Mouse (Mus musculus): ENCODE data around the gene Trim29. TPM values are rescaled to one million over a fixed set of nuclear protein-coding genes. Genes with fewer than 3 reads are reported as not detected.

Trim29 gene
- polyA plus RNA-seq, 1 experiment = not detected

DNA sequence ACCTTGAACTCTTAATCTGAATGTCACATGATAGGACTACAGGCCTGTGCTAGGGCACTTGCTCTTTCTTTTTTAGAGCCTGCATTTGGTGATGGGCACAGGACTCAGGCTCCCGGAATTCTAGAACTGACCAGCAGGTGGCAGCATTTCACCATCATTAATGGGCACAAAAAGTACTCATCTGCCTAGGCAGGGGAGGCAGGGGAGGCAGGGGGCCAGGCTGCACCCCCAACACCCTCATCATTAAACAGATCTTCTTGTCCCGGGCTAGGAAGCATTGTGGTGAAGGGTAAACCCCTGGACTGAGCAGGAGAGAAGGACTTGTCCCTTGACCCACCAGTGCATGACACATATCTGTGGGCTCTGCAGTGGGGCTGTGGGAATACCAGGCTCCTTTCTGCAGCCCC, 29.0 kb downstream of the Trim29 start:
- 1% methylated on average over 2 of the region's 2 CpGs for WGBS

DNA sequence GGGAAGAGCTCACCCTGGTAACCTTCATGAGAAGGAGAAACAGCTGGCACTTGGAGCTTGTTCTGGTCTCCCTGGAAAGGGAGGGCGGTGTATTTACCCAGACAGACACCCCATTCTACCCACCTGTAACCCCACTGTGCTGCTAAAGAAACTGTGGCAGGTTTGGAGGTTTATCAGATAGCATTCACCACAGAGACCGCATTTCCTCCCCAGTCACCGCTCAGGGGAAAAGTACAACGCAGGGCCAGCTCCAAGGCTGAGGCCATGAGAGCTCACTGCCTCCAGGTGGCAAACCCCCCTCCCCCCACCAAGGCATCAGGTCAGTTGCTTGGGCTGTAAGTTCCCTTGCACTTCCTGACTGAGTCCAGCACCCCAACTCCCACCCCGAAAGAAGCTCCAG, 39.4 kb downstream of the Trim29 start:
- no peak for TF ChIP-seq POLR2A (IDR thresholded peaks at IDR 0.05; ENCODE audit: insufficient read depth, low read depth, low read length)
- no peak for TF ChIP-seq CTCF (IDR thresholded peaks at IDR 0.05; ENCODE audit: insufficient read depth, low read depth, low read length)
- no peak overlapping the region for H3K4me3 ChIP-seq (ENCODE audit: insufficient read depth, low read depth, low read length)
- 63% methylated on average over 5 of the region's 5 CpGs for WGBS
- no peak overlapping the region for H3K27ac ChIP-seq (ENCODE audit: insufficient read depth, low read depth, low read length)
- no peaks in the 10 kb centered on the region for H3K4me1 ChIP-seq (ENCODE audit: control insufficient read depth, insufficient read depth, low read length)

More for the DNA sequence above, 29.0 kb downstream of the Trim29 start:
- TF ChIP-seq POLR2A (IDR thresholded peaks at IDR 0.05; ENCODE audit: insufficient read depth, low read depth, low read length) (no peak), CTCF (IDR thresholded peaks at IDR 0.05; ENCODE audit: insufficient read depth, low read depth, low read length) (peak; percentile 54)
- no peak overlapping the region for H3K4me3 ChIP-seq (ENCODE audit: insufficient read depth, low read depth, low read length)
- H3K4me1 ChIP-seq (ENCODE audit: control insufficient read depth, insufficient read depth, low read length) = 0 out of 2 replicates have a peak, but pooled peaks cover 8% of the 10 kb centered on the region
- no peak overlapping the region for H3K27ac ChIP-seq (ENCODE audit: insufficient read depth, low read depth, low read length)

- TF ChIP-seq CTCF (IDR thresholded peaks at IDR 0.05; ENCODE audit: insufficient read depth, low read depth, low read length) (no peak), POLR2A (IDR thresholded peaks at IDR 0.05; ENCODE audit: insufficient read depth, low read depth, low read length) (no peak)
- WGBS = 76% methylated on average over 13 of the region's 13 CpGs
Observed at GRCm38 (mm10) chr9:43351015-43351414, 40.4 kb downstream of the Trim29 start.

GRCm38 (mm10) chr9:43357011-43357410, 46.4 kb downstream of the Trim29 start:
- peaks cover 5% of the 10 kb centered on the region for H3K4me1 ChIP-seq (ENCODE audit: control insufficient read depth, insufficient read depth, low read length)
- TF ChIP-seq CTCF (IDR thresholded peaks at IDR 0.05; ENCODE audit: insufficient read depth, low read depth, low read length) (no peak), POLR2A (IDR thresholded peaks at IDR 0.05; ENCODE audit: insufficient read depth, low read depth, low read length) (no peak)

More at GRCm38 (mm10) chr9:43351015-43351414, 40.4 kb downstream of the Trim29 start:
- Histone ChIP-seq H3K27ac (ENCODE audit: insufficient read depth, low read depth, low read length) (no peak overlapping the region), H3K4me1 (ENCODE audit: control insufficient read depth, insufficient read depth, low read length) (no peaks in the 10 kb centered on the region), H3K4me3 (ENCODE audit: insufficient read depth, low read depth, low read length) (no peak overlapping the region)

DNA sequence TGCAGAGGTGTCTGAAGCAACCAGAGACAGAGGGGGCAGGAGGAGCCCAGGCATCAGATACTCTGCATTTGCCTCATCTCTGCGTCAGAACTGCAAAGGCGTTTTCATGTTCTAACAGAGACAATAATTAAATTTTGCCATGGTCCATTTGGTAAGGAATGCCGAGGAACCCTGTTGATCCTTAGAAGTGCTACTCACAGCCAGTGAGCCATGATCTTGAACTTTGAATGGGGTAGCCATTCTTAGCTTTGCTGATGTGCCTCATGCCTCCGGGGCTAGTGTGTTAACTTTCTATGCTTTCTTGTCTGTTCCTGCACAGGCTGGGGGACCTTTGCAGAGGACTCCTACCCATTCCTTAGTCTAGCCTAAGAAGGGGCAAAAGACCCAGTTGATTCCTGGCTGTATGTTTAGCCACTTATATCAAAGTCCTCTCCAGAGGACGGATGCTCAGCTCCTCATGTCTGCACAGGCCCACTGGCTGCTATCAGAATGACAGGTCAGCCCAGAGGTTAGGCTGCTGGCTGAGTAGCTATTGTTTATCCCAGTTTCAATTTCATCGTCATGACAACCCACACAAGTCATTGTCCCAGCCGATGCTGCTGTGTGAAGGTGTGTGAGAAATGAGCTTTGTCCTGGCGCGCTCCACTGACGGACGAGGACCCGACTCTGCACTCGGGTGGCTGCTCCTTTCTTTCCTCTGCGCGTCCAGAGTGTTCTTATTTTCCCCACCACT, 48.1 kb downstream of the Trim29 start:
- Histone ChIP-seq H3K4me3 (ENCODE audit: insufficient read depth, low read depth, low read length) (no peak overlapping the region), H3K27ac (ENCODE audit: insufficient read depth, low read depth, low read length) (no peak overlapping the region), H3K4me1 (ENCODE audit: control insufficient read depth, insufficient read depth, low read length) (peaks cover 5% of the 10 kb centered on the region)
- no peak for TF ChIP-seq CTCF (IDR thresholded peaks at IDR 0.05; ENCODE audit: insufficient read depth, low read depth, low read length)
- TF ChIP-seq POLR2A (IDR thresholded peaks at IDR 0.05; ENCODE audit: insufficient read depth, low read depth, low read length) = no peak
- WGBS = 61% methylated on average over 15 of the region's 15 CpGs

More at GRCm38 (mm10) chr9:43357011-43357410, 46.4 kb downstream of the Trim29 start:
- Histone ChIP-seq H3K27ac (ENCODE audit: insufficient read depth, low read depth, low read length) (no peak overlapping the region), H3K4me3 (ENCODE audit: insufficient read depth, low read depth, low read length) (no peak overlapping the region)

DNA sequence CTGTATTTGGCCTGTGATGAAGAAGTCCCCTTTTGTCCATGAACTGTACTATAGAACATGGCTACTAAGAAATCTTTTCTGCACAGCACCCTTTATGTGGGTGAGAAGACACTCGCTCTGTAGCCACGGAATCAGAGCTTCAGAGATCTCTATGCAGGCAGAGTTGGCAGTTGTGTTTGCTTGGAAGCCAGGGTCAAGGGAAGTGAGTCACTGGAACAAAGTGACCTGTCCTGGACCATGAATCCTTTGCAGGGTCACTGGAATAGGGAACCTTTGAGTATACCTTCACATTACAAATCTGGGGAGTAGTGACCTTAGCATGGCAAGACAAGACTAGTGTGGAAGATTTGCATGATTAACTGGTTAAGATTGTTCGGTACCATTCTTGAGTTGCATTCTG, 58.1 kb downstream of the Trim29 start:
- TF ChIP-seq CTCF (IDR thresholded peaks at IDR 0.05; ENCODE audit: insufficient read depth, low read depth, low read length) (no peak), POLR2A (IDR thresholded peaks at IDR 0.05; ENCODE audit: insufficient read depth, low read depth, low read length) (no peak)
- H3K4me3 ChIP-seq (ENCODE audit: insufficient read depth, low read depth, low read length) = no peak overlapping the region
- H3K4me1 ChIP-seq (ENCODE audit: control insufficient read depth, insufficient read depth, low read length) = no peaks in the 10 kb centered on the region
- no peak overlapping the region for H3K27ac ChIP-seq (ENCODE audit: insufficient read depth, low read depth, low read length)
- 93% methylated on average over 3 of the region's 3 CpGs for WGBS

DNA sequence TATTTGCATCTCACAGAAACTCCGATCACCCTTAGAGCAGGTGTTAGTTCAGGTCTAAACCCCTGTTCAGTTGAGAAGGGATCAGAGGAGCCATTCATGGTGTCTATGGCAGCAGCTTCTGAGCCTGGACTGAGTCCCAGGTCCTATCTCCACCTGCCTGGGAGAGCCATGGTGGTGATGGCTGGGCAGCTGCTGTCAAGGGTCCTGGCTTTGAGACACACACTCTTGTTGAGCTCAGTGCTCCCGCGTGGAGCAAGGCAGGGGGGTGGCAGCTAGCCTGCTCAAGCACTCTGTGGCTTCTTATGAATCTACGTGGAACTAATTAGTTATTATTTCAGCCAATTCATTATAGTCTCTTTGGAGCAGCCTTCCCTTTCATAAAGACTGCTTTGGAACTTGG, 73.2 kb downstream of the Trim29 start:
- H3K27ac ChIP-seq (ENCODE audit: insufficient read depth, low read depth, low read length) = no peak overlapping the region
- TF ChIP-seq POLR2A (IDR thresholded peaks at IDR 0.05; ENCODE audit: insufficient read depth, low read depth, low read length) (no peak), CTCF (IDR thresholded peaks at IDR 0.05; ENCODE audit: insufficient read depth, low read depth, low read length) (no peak)
- WGBS = 62% methylated on average over 4 of the region's 4 CpGs
- no peak overlapping the region for H3K4me3 ChIP-seq (ENCODE audit: insufficient read depth, low read depth, low read length)
- no peaks in the 10 kb centered on the region for H3K4me1 ChIP-seq (ENCODE audit: control insufficient read depth, insufficient read depth, low read length)

DNA sequence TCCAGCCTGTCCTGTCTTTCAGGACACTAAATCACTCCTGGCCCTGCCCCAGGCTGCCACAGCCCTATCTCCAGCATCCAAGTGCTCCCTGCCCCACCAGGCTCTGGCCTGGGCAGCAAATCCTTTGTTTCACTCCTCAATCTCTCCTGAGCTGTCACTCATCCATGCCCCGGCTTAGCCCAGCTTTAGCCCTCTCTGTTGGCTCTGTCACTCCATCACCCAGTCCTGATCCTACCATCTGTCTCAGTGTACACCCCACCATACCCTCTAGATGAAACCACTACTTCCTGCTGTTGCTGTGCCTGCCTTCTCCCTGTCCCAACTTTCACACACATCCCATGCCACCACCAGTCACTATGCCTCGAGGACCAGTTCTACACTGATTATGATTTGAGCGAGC, 73.8 kb downstream of the Trim29 start:
- Histone ChIP-seq H3K4me1 (ENCODE audit: control insufficient read depth, insufficient read depth, low read length) (no peaks in the 10 kb centered on the region), H3K27ac (ENCODE audit: insufficient read depth, low read depth, low read length) (no peak overlapping the region), H3K4me3 (ENCODE audit: insufficient read depth, low read depth, low read length) (no peak overlapping the region)
- TF ChIP-seq CTCF (IDR thresholded peaks at IDR 0.05; ENCODE audit: insufficient read depth, low read depth, low read length) (no peak), POLR2A (IDR thresholded peaks at IDR 0.05; ENCODE audit: insufficient read depth, low read depth, low read length) (no peak)
- WGBS = 80% methylated on average over 3 of the region's 3 CpGs

Other genes with a start within 250 kb of the Trim29 start
- gene Arhgef12, start 203.6 kb upstream of the Trim29 start, polyA plus RNA-seq (2012; ENCODE audit: insufficient read depth, insufficient read length, low replicate concordance, missing spikeins) = 42.4 TPM in 1 of 2 replicates, not detected in the other
- not detected in 2 replicates for gene Tmem136, start 194.3 kb upstream of the Trim29 start, polyA plus RNA-seq (2012; ENCODE audit: insufficient read depth, insufficient read length, low replicate concordance, missing spikeins)
- gene Pou2f3, start 100.5 kb upstream of the Trim29 start, polyA plus RNA-seq (2012; ENCODE audit: insufficient read depth, insufficient read length, low replicate concordance, missing spikeins) = not detected in 2 replicates
- not detected in 2 replicates for gene Oaf, start 70.9 kb upstream of the Trim29 start, polyA plus RNA-seq (2012; ENCODE audit: insufficient read depth, insufficient read length, low replicate concordance, missing spikeins)

All from olfactory bulb, adult 2 months (tissue).